Mouse (Mus musculus) lung, adult 2 months (tissue): ENCODE measurements around the gene Pign.

Experiments
- CTCF ChIP-seq: fragments of 200-500 bp; IDR thresholded peaks from 2 replicates; pipeline ENCODE4 v1.5.1; 2011; ENCODE audit warnings: mild to moderate bottlenecking, low read length, control low read depth; ENCODE audit not compliant: insufficient read depth
- POLR2A ChIP-seq: fragments of 200-500 bp; IDR thresholded peaks from 2 replicates; pipeline ENCODE4 v1.6.1; 2011; ENCODE audit warnings: low read depth, mild to moderate bottlenecking, control low read depth, low read length, borderline replicate concordance; ENCODE audit errors: extremely low read depth

GRCm38 (mm10) chr1:105564289-105564688, 99.2 kb downstream of the Pign start:
- TF ChIP-seq CTCF: no peak
- no peak for TF ChIP-seq POLR2A
